Mouse (Mus musculus): ENCODE measurements around the gene Vgll4.

GRCm38 (mm10) chr6:114878841-114879520 is 90.8 kb downstream of the Vgll4 start:
- no peak for TF ChIP-seq POLR2A (IDR thresholded peaks at IDR 0.05; ENCODE audit: control insufficient read depth, low read depth, low read length)
- no peak for TF ChIP-seq CTCF (IDR thresholded peaks at IDR 0.05; ENCODE audit: control insufficient read depth, insufficient read depth, insufficient replicate concordance, low read depth, low read length)

All from testis, adult 2 months (tissue).